Mouse (Mus musculus) megakaryocyte, embryonic 14.5 days (primary cell): ENCODE measurements at regions not wholly inside any gene's neighbourhood (a gene's known extent, or its start where the extent isn't known, plus 50 kb on each side); places are given as distances from the start of the nearest gene placed in this dataset.

Experiments used
- FLI1 ChIP-seq: IDR thresholded peaks from 2 replicates; pipeline ENCODE4 v1.6.1; 2012; ENCODE audit warnings: low read length, inconsistent platforms, mixed read lengths
- GATA1 ChIP-seq: IDR thresholded peaks from 3 replicates; pipeline ENCODE4 v1.6.1; 2012; ENCODE audit warnings: mixed read lengths, low read length, inconsistent platforms, borderline replicate concordance

DNA sequence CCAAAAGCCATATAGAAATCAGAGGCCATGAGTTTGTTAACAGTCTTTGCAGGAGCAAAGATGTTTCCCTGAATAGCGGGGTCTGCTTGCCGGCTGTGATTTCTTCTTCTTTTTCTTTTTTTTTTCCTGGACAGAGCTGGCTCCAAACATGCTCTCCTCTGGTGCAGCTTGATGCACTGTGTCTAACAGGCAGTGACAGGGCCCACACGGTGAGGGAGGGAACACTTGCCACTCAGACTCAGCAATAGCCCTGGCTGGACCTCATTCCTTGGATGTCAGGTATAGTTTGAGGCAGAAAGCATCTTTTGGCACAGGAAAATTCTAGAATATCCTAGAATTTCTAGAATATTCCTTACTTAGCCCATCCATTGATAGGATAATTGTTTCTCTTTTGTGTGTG, 199.6 kb downstream of the Map2k4 start:
- TF ChIP-seq GATA1 (no peak), FLI1 (no peak)
